Mouse (Mus musculus): ENCODE data around the gene Rab23.

DNA sequence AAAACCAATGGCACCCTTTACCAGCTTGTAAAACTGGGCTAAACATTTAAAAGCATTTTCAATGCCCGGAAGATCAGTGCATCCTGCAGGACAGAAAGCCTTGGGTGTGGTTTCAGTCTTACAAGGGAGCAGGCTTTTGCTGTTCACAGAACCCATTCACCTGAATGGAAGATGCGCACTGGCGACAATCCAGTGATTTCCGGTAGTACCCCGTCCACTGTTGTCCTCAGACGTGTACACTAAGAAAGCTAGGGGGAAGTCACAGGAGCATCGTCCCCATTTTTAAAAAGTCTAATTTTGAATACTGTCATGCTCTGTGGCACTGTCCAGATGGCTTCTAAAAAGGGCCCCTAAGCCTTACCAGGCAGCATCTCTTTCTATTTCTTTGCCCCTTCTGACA is 36.1 kb downstream of the Rab23 start:
- TF ChIP-seq CTCF (IDR thresholded peaks at IDR 0.05; ENCODE audit: low read depth) (no peak), EP300 (IDR thresholded peaks at IDR 0.05; ENCODE audit: low read depth) (no peak)

All from liver, embryonic 14.5 days (tissue).